Mouse (Mus musculus) ES-E14 (cell line): ENCODE data around the gene Sirt4.

Source experiments
- CHD2 ChIP-seq: IDR thresholded peaks from 2 replicates; pipeline ENCODE4 v1.6.1; 2014; ENCODE audit warnings: mild to moderate bottlenecking, low read depth, low read length, inconsistent platforms
- HCFC1 ChIP-seq: IDR thresholded peaks from 2 replicates; pipeline ENCODE4 v1.6.1; 2012; ENCODE audit warnings: low read length, inconsistent platforms, borderline replicate concordance; ENCODE audit not compliant: insufficient read depth
- MAFK ChIP-seq: IDR thresholded peaks from 2 replicates; pipeline ENCODE4 v1.6.1; 2014; ENCODE audit warnings: mild to moderate bottlenecking, low read depth, low read length, inconsistent platforms; ENCODE audit not compliant: insufficient read depth
- ZNF384 ChIP-seq: IDR thresholded peaks from 2 replicates; pipeline ENCODE4 v1.6.1; 2012; ENCODE audit warnings: low read depth, low read length, inconsistent platforms

DNA sequence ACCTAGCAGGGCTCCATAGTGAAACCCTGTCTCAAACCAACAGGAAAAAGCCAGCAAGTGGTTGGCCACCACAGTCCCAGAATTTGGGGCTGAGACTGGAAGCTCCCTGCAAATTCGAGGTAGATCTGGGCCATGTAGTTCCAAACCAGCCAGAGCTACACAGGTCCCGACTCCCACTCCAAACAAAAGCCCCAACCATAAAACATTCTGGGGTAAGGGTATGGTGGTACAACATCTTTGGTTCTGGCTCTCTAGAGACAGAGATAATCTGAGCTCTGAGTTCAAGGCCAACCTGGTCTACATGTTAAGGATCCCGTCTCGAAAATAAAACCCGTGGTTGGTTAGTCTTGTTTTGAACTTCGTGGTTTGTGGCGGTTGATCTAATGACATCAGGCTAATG lies 28.7 kb downstream of the Sirt4 start:
- TF ChIP-seq ZNF384 (no peak), CHD2 (no peak), MAFK (no peak), HCFC1 (no peak)
